Mouse (Mus musculus): ENCODE data around the gene Zfp367. TPM values are rescaled to one million over a fixed set of nuclear protein-coding genes. Genes with fewer than 3 reads are reported as not detected.

The Zfp367 gene
- polyA plus RNA-seq, 1 experiment from 2014 or later: 10.7 TPM

- H3K4me1 ChIP-seq: peaks cover 20% of the 10 kb centered on the region; the same call in 1 of the 2 replicates
- peak; percentile 43 for ATAC-seq (ENCODE audit: low FRiP score, low read depth)
- WGBS: under 1% methylated on average over 27 of the region's 42 CpGs
These were observed 747 bp downstream of the Zfp367 start for GRCm38 (mm10) chr13:64152241-64152669.

DNA sequence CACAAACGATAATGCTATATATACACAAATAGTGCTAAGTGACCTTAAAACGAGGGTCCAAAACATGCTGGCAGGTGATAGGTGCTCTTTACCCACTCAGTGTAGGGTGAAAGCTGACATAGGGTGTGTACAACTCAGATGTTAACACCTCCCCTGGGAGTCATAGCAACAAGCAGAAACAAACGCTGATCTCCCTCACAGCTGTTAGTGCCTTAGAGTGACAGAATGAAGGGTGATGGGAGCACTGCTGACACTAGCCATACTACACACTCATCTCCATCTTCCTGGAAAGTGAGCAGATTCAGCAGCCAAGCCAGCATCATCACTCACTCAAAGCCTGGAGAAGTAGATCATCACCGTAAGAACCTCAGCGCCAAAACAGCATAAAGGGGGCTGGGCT, 2.9 kb downstream of the Zfp367 start:
- 72% methylated on average over 5 of the region's 5 CpGs for WGBS
- no peaks in the 10 kb centered on the region for H3K9me3 ChIP-seq
- no peaks in the 10 kb centered on the region for H3K27me3 ChIP-seq (replicated peaks)
- no peak overlapping the region for H3K27ac ChIP-seq
- no peaks in the 10 kb centered on the region for H3K36me3 ChIP-seq
- H3K4me3 ChIP-seq: no peak overlapping the region
- H3K4me1 ChIP-seq: peaks cover 20% of the 10 kb centered on the region; the same call in 1 of the 2 replicates
- H3K4me2 ChIP-seq (replicated peaks): peak overlapping the region; percentile 27
- ATAC-seq (ENCODE audit: low FRiP score, low read depth): no peak
- H3K9ac ChIP-seq: no peak overlapping the region

More at GRCm38 (mm10) chr13:64152241-64152669, 747 bp downstream of the Zfp367 start:
- peak overlapping the region; percentile 75 for H3K9ac ChIP-seq
- peak overlapping the region; percentile 93 for H3K4me2 ChIP-seq (replicated peaks)
- H3K9me3 ChIP-seq: no peaks in the 10 kb centered on the region
- no peaks in the 10 kb centered on the region for H3K27me3 ChIP-seq (replicated peaks)
- H3K27ac ChIP-seq: peak overlapping the region; percentile 72; the same call in 1 of the 2 replicates
- no peaks in the 10 kb centered on the region for H3K36me3 ChIP-seq
- H3K4me3 ChIP-seq: peak overlapping the region; percentile 90

GRCm38 (mm10) chr13:64129616-64130375, 23.2 kb downstream of the Zfp367 start:
- ATAC-seq (ENCODE audit: low FRiP score, low read depth): peak; percentile 87
- peak overlapping the region; percentile 64; the same call in 1 of the 2 replicates for H3K9ac ChIP-seq
- H3K27ac ChIP-seq: no peak overlapping the region

DNA sequence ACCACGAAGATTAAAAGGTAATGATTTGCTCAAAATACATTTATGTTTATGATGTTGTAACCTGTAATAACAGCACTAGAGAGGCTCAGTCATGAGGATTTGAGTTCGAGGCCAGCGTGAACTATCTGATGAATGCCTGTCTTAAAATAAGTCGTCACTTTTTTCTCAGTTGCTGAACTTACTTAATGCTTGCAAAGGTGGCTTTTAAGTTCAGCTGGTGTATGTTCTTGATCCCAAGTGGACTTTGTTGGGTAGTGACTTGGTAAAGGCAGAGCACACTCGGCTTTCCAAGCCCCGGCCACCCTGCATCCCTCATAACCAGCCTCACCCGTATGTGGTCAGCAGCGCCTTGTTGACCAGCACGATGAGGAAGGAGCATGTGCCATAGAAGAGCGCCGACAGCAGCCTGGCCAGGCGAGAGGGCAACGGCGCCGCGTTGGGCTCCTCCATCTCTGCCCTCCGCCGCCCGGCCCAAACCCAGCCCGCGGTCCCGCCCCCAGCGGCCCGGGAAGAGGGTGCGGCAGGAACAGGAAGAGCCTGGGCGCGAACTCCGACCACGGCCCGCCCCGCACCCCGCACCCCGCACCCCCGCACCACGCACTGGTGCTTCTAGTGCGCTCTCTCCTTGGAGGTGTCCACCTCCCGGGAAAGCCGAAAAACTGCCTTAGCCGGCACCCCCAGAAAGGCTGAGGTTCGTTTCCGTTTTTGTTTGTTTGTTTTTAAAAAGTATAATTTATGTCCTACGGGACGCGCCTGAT, 24.0 kb downstream of the Zfp367 start, which contains the start of gene Slc35d2:
Gene Slc35d2 (minus strand): TSS at position 511 of the 758 bp plus-strand sequence.
- peak within 1 kb of the TSS; percentile 64 for H3K9ac ChIP-seq
- H3K4me1 ChIP-seq: 0 out of 2 replicates have a peak, but pooled peaks cover 5% of the 10 kb centered on the region
- H3K4me2 ChIP-seq (replicated peaks): peak within 1 kb of the TSS; percentile 84
- H3K4me3 ChIP-seq: peak within 1 kb of the TSS; percentile 47
- no peaks in the 10 kb centered on the region for H3K27me3 ChIP-seq (replicated peaks)
- ATAC-seq (ENCODE audit: low FRiP score, low read depth): peak; percentile 73
- H3K36me3 ChIP-seq: no peaks in the 10 kb centered on the region
- WGBS: 10% methylated on average over 44 of the region's 44 CpGs
- no peak within 1 kb of the TSS for H3K27ac ChIP-seq
- no peaks in the 10 kb centered on the region for H3K9me3 ChIP-seq

More at GRCm38 (mm10) chr13:64129616-64130375, 23.2 kb downstream of the Zfp367 start:
- H3K36me3 ChIP-seq: peaks cover under 1% of the 10 kb centered on the region; the same call in 1 of the 2 replicates
- 42% methylated on average over 15 of the region's 15 CpGs for WGBS
- H3K4me1 ChIP-seq: 0 out of 2 replicates have a peak, but pooled peaks cover 5% of the 10 kb centered on the region
- H3K4me3 ChIP-seq: peak overlapping the region; percentile 47
- H3K9me3 ChIP-seq: no peaks in the 10 kb centered on the region
- peak overlapping the region; percentile 84 for H3K4me2 ChIP-seq (replicated peaks)
- H3K27me3 ChIP-seq (replicated peaks): no peaks in the 10 kb centered on the region

- no peak overlapping the region for H3K9ac ChIP-seq
- 64% methylated on average over 4 of the region's 4 CpGs for WGBS
These were observed 26.7 kb downstream of the Zfp367 start for GRCm38 (mm10) chr13:64126316-64126715.

DNA sequence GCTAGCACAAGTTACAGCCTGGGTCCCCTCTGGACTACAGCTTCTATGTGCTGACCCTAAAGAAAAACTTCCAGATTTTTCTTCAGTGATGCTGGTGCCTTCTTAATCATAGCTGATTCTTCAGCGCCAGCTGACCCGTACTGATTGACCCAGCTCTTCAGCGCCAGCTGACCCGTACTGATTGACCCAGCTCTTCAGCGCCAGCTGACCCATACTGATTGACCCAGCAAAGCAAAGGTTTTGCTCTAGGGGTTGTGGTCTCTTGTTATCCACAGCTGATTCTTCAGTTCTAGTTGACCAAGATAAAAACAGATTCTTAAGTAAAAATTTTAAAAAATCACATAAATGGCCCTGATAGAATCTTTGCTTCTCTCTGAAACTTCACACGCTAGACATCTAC, 28.1 kb downstream of the Zfp367 start:
- Histone ChIP-seq H3K4me3 (no peak overlapping the region), H3K27ac (no peak overlapping the region), H3K4me1 (0 out of 2 replicates have a peak, but pooled peaks cover 5% of the 10 kb centered on the region), H3K9me3 (peaks cover 9% of the 10 kb centered on the region; the same call in 1 of the 2 replicates), H3K27me3 (replicated peaks) (no peaks in the 10 kb centered on the region), H3K4me2 (replicated peaks) (no peak overlapping the region), H3K36me3 (no peaks in the 10 kb centered on the region), H3K9ac (no peak overlapping the region)
- whole genome bisulfite sequencing: 93% methylated on average over 6 of the region's 6 CpGs
- no peak for ATAC-seq (ENCODE audit: low FRiP score, low read depth)

More at GRCm38 (mm10) chr13:64126316-64126715, 26.7 kb downstream of the Zfp367 start:
- Histone ChIP-seq H3K9me3 (peaks cover 9% of the 10 kb centered on the region; the same call in 1 of the 2 replicates), H3K4me1 (0 out of 2 replicates have a peak, but pooled peaks cover 5% of the 10 kb centered on the region), H3K4me2 (replicated peaks) (no peak overlapping the region), H3K4me3 (no peak overlapping the region), H3K36me3 (no peaks in the 10 kb centered on the region), H3K27me3 (replicated peaks) (no peaks in the 10 kb centered on the region), H3K27ac (no peak overlapping the region)
- ATAC-seq (ENCODE audit: low FRiP score, low read depth): no peak

DNA sequence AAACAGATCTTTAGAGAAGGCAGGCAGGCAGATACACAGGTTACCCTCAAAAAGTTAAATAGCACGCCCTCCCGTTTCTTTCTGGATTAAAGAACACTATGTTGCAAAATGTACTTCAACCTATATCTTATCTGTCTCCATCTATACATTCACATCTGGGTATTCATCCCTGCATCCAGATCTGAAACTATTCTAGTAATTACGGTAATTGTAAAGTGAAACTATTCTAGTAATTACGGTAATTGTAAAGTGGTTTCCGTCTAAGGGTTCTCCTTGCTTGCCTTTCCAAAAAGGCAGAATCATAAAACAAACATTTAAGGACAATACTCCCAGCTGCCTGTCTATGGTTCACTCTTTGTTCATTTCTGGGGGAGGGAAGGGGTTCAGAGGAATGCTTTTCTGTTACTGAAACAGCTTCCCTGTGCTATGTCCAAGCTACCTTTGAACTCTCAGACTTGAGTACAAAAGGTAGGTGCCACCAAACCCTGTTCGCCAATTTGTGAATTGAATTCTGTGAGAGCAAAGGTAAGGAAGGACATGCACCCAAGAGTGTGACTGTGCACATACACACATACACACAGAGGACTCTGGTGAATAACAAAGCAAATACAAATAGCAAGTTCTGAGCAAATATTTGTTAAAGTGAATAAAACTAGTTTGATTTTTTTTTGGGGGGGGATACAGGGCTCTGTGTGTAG, 29.4 kb downstream of the Zfp367 start:
- H3K4me3 ChIP-seq: no peak overlapping the region
- H3K27me3 ChIP-seq (replicated peaks): no peaks in the 10 kb centered on the region
- no peak overlapping the region for H3K4me2 ChIP-seq (replicated peaks)
- H3K9me3 ChIP-seq: peaks cover 9% of the 10 kb centered on the region; the same call in 1 of the 2 replicates
- 27% methylated on average over 6 of the region's 6 CpGs for WGBS
- H3K4me1 ChIP-seq: no peaks in the 10 kb centered on the region
- H3K9ac ChIP-seq: no peak overlapping the region
- no peak for ATAC-seq (ENCODE audit: low FRiP score, low read depth)
- H3K36me3 ChIP-seq: no peaks in the 10 kb centered on the region
- H3K27ac ChIP-seq: no peak overlapping the region

DNA sequence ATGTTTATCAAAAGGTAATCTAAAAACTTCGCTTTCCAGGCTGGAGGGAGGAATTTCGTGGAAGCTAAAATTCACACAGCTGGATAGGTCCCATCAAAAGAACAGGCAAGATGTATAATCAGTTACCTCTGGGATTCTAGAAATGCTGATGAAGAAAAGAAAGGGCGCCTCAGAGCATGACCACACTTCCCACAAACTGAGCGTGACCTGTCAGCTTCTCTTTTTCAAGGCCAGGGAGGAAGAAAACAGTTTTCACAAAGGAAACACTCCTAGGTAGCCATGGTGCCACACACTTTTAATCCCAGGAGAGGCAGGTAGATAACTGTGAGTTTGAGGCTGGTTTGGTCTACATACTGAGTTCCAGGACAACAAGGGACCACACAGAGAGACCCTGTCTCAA, 32.2 kb downstream of the Zfp367 start:
- H3K27ac ChIP-seq: no peak overlapping the region
- 61% methylated on average over 4 of the region's 4 CpGs for WGBS
- H3K4me1 ChIP-seq: no peaks in the 10 kb centered on the region
- no peak overlapping the region for H3K4me2 ChIP-seq (replicated peaks)
- H3K4me3 ChIP-seq: no peak overlapping the region
- ATAC-seq (ENCODE audit: low FRiP score, low read depth): no peak
- H3K27me3 ChIP-seq (replicated peaks): no peaks in the 10 kb centered on the region
- no peaks in the 10 kb centered on the region for H3K36me3 ChIP-seq
- no peak overlapping the region for H3K9ac ChIP-seq
- H3K9me3 ChIP-seq: peaks cover 9% of the 10 kb centered on the region; the same call in 1 of the 2 replicates

- Histone ChIP-seq H3K4me1 (no peaks in the 10 kb centered on the region), H3K9ac (no peak overlapping the region), H3K9me3 (no peaks in the 10 kb centered on the region), H3K27ac (no peak overlapping the region), H3K4me2 (replicated peaks) (no peak overlapping the region), H3K27me3 (replicated peaks) (no peaks in the 10 kb centered on the region), H3K36me3 (no peaks in the 10 kb centered on the region), H3K4me3 (no peak overlapping the region)
- 52% methylated on average over 2 of the region's 2 CpGs for WGBS
- ATAC-seq (ENCODE audit: low FRiP score, low read depth): no peak
These were observed 35.6 kb downstream of the Zfp367 start for GRCm38 (mm10) chr13:64117442-64117841.

GRCm38 (mm10) chr13:64110421-64110820, 42.6 kb downstream of the Zfp367 start:
- no peaks in the 10 kb centered on the region for H3K9me3 ChIP-seq
- H3K9ac ChIP-seq: no peak overlapping the region
- no peak overlapping the region for H3K27ac ChIP-seq
- peaks cover 14% of the 10 kb centered on the region for H3K4me1 ChIP-seq
- ATAC-seq (ENCODE audit: low FRiP score, low read depth): no peak
- no peak overlapping the region for H3K4me3 ChIP-seq
- no peak overlapping the region for H3K4me2 ChIP-seq (replicated peaks)
- H3K27me3 ChIP-seq (replicated peaks): no peaks in the 10 kb centered on the region
- 100% methylated on average over 1 of the region's 1 CpGs for WGBS
- H3K36me3 ChIP-seq: no peaks in the 10 kb centered on the region

GRCm38 (mm10) chr13:64108381-64108850, 44.6 kb downstream of the Zfp367 start:
- WGBS: 13% methylated on average over 5 of the region's 5 CpGs
- Histone ChIP-seq H3K9me3 (no peaks in the 10 kb centered on the region), H3K4me3 (no peak overlapping the region), H3K4me2 (replicated peaks) (peak overlapping the region; percentile 26), H3K27me3 (replicated peaks) (no peaks in the 10 kb centered on the region), H3K9ac (no peak overlapping the region), H3K36me3 (no peaks in the 10 kb centered on the region), H3K27ac (0 out of 2 replicates have a peak overlapping the region, but pooled peaks have one; percentile 27), H3K4me1 (peaks cover 14% of the 10 kb centered on the region)
- ATAC-seq (ENCODE audit: low FRiP score, low read depth): peak; percentile 80

All from neural tube, embryonic 12.5 days (tissue).